Mouse (Mus musculus) lung, postnatal 0 days (tissue): ENCODE measurements around the gene Snrnp25.

ENCODE experiments used
- CTCF ChIP-seq: IDR thresholded peaks from 2 replicates; pipeline ENCODE4 v1.5.1; 2016; ENCODE audit warnings: antibody characterized with exemption, mild to moderate bottlenecking
- EP300 ChIP-seq: IDR thresholded peaks from 2 replicates; pipeline ENCODE4 v1.6.1; 2016; ENCODE audit warnings: antibody characterized with exemption, mild to moderate bottlenecking, control low read depth

- TF ChIP-seq CTCF (no peak), EP300 (no peak)
These were observed 25.9 kb downstream of the Snrnp25 start for GRCm38 (mm10) chr11:32231125-32231524.
